In genomic region chr14:33734446-33735043, GRCm38 (mm10) we compare ENCODE assay signal across 8 mouse cellular contexts.
A peak's percentile ranks its signal among the peaks of the same experiment; 100 is the strongest.
DNase-seq lines count a peak whose midpoint lies in the region; ATAC-seq lines count a peak whose summit lies in the region.

No protein-coding gene starts in this region.

- intact Hi-C loops in left cerebral cortex, postnatal 14 days (cut with DNase I): no loop called here

- ATAC-seq in intestine, embryonic 15.5 days: no peak

- no peaks in the 10 kb centered on the region for H3K27me3 ChIP-seq in intestine, embryonic 15.5 days (replicated peaks)

- H3K4me1 ChIP-seq in intestine, embryonic 15.5 days (replicated peaks): no peaks in the 10 kb centered on the region

- no peak overlapping the region for H3K4me2 ChIP-seq in intestine, embryonic 15.5 days (replicated peaks)

- no peak overlapping the region for H3K4me3 ChIP-seq in intestine, embryonic 15.5 days (replicated peaks)

- DNase-seq in layer of hippocampus, adult 11-12 months (ENCODE audit: low spot score): peak; percentile 38
- no peak for DNase-seq in layer of hippocampus, adult 9-10 months (ENCODE audit: low spot score)
- DNase-seq in cerebellum, adult 8-10 months: peak; percentile 23
- DNase-seq in heart, postnatal 4 days: peak; percentile 36
- DNase-seq in left cerebral cortex, postnatal 14 days (ENCODE audit: low spot score in 2 of 2): peak; percentile 41 to 43
- no peak for DNase-seq in c-Kit-positive CD71-positive TER-119-positive erythroid progenitor cells, embryonic 14.5 days (ENCODE audit: low spot score)
- DNase-seq in spleen, postnatal 4 days (ENCODE audit: low spot score in 2 of 2): no peak

- no peak overlapping the region for H3K27ac ChIP-seq in intestine, embryonic 15.5 days

- H3K9ac ChIP-seq in intestine, embryonic 15.5 days: no peak overlapping the region

- no peaks in the 10 kb centered on the region for H3K9me3 ChIP-seq in intestine, embryonic 15.5 days

- H3K36me3 ChIP-seq in intestine, embryonic 15.5 days: no peaks in the 10 kb centered on the region

- 86% methylated on average over 5 of the region's 5 CpGs for WGBS in intestine, embryonic 15.5 days

Comparison
In these comparisons a context has a peak if more than half of its experiments do, and no peak if none do; other contexts are left out.
1. DNase-seq: peak in layer of hippocampus, adult 11-12 months (single experiment), cerebellum, adult 8-10 months (single experiment), heart, postnatal 4 days (single experiment) and left cerebral cortex, postnatal 14 days (2 of 2); none in layer of hippocampus, adult 9-10 months (single experiment), c-Kit-positive CD71-positive TER-119-positive erythroid progenitor cells, embryonic 14.5 days (single experiment) and spleen, postnatal 4 days (0 of 2).